Mouse (Mus musculus) heart, postnatal 14 days (tissue): ENCODE measurements around the gene Thtpa. TPM values are rescaled to one million over a fixed set of nuclear protein-coding genes. Genes with fewer than 3 reads are reported as not detected.

Experiments
- DNase-seq, 2 experiments: peaks; one replicate each; pipeline ENCODE4 v3.0.0; 2021 to 2022
- intact Hi-C: fragments of 180-260 bp; cut with DNase I; formaldehyde crosslinking; loops from one replicate; pipeline ENCODE4 v1.15.1; 2025
- long read RNA-seq, 2 experiments: library from polyadenylated mRNA; stranded (forward); transcript quantifications; one replicate each; pipeline ENCODE4 v2.0.0; 2021
- total RNA-seq, 2 experiments: library from RNA; stranded (reverse); gene quantifications; 2 replicates each; pipeline ENCODE4 v1.2.3; 2021

Thtpa gene
- 10 to 100 TPM in 1 of 2 experiments, 1 to 10 TPM in 1; 9.6 to 11.4 TPM for total RNA-seq
- long read RNA-seq, experiment 1, transcript Thtpa-201 (2 exons, 2,830 nt) = major isoform, 29 of 29 reads
- long read RNA-seq, experiment 1, partial matches to known transcripts = 0 of 29 reads
- long read RNA-seq, experiment 1, other reads (novel, unspliced or antisense) = 0 of 29 reads
- long read RNA-seq, experiment 2, transcript Thtpa-201 (2 exons, 2,830 nt) = major isoform, 19 of 19 reads
- long read RNA-seq, experiment 2, partial matches to known transcripts = 0 of 19 reads
- long read RNA-seq, experiment 2, other reads (novel, unspliced or antisense) = 0 of 19 reads

DNA sequence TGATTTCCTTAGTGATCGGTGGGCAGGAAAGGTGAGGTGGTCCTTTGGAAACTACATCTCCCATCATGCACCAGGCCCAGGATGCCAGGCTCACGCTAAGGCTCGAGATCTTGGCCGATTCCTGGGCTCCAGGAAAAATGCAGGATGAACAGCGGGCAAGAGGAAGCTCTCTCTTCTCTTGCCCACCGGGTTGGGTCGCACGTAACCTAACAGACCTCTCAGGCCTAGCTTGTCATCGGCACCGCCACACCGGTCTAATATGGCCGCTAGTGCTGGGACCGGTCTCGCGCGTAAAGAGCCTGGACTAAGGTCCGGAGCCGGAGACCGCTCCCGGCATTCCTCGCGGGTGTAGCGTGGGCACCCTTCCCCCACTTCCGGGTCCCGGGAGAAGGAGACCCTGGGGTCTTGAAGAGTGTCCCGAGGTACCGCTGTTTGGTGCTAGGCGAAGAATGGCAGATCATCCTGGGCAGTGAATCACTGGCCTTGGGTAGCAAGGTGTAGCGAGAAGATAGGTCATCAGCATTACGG is at the start of gene Thtpa:
Gene Thtpa, plus strand, starts transcription at position 81 of the 528 bp plus-strand sequence.
- intact Hi-C loops = loop anchor here (5.0 to 10.0 kb wide), 3 partner anchors 230 to 842 kb away; partner anchors contain the start of genes Abhd4 and Dad1
- peak; percentile 70 to 83 for DNase-seq

DNA sequence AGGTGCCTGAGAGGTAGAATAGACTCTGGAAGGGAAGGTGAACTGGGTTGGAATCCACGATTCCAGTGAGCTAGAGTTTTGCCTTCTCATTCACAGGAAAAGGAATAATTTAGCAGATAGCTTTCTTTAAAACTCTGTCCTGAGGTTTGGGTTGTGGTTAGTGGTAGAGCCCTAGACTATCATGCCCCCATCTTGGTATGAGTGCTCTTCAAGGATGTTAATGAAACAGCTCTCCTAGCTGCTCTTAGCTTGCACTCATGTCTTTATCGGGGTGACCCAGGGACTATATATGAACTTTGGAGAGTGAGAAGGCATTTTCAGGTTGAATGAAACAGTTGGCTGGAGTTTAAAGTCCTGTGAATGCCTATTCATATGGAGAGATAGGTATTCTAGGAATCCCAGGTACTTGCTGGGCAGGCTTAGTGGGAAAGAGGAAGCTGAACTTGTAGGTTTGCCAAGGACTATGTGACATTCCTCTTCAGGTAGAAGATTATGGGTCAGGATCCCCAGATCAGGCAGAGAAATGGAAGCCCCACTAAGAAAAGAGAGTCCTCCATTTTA is 46.5 kb upstream of the Thtpa start:
- no peak for DNase-seq
- intact Hi-C loops = no loop called here

DNA sequence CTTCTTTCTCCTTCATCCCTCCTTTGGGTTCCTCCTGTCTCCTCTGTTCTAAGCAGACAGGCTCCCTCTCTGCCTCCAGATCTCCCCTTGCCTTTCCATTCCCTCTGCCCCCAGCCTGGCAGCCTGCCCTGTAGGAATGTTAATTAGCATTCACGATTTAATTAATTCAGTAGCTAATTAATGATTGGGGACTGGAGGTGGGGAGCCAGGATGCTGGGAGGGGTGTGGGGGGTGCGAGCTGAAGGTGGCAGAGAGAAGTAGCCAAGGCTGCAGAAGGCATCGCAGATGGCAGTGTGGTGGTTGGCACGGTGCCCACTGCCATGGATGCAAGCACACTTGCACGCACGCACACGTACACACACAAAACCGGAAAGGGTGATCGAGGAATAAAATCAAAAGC is 42.1 kb upstream of the Thtpa start:
- intact Hi-C loops = no loop called here
- no peak for DNase-seq

DNA sequence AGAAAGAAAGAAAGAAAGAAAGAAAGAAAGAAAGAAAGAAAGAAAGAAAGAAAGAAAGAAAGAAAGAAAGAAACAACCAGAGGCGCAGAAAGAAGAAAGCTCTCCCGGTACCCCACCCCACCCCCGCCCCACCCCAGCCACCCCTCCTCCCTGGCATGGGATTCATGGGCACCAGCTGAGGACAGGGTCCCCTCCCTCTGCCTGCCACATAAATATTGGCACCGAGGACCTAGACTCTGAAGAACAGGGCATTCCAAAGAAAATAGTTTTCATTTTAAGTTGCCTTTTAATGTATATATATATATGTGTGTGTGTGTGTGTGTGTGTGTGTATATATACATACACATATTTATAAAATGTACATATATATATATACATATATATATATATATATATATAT is 41.5 kb upstream of the Thtpa start:
- intact Hi-C loops = no loop called here
- DNase-seq = no peak

DNA sequence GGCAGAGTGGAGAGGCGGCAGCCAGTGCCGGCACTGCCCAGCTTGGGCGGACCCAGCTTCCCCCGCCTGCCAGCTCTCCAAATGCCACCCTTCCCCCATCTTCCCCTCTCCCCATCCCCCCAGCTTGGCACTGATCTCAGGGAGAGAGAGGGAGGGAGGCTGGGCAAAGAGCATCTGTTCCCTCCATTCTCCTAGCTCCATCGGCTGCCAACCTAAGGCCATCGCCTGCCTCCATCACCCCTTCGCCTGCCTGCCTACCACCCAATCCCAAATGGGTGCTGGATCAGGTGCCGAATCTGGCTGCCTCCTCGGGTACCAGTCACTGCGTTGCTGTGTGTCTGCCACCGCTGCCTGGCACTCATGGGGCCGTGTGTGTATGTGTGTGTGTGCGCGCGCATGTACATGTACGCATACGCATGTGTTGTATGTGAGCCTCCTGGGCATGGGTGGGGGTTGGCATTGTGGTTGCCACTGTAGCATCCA is 40.8 kb upstream of the Thtpa start:
- no peak for DNase-seq
- intact Hi-C loops = no loop called here

DNA sequence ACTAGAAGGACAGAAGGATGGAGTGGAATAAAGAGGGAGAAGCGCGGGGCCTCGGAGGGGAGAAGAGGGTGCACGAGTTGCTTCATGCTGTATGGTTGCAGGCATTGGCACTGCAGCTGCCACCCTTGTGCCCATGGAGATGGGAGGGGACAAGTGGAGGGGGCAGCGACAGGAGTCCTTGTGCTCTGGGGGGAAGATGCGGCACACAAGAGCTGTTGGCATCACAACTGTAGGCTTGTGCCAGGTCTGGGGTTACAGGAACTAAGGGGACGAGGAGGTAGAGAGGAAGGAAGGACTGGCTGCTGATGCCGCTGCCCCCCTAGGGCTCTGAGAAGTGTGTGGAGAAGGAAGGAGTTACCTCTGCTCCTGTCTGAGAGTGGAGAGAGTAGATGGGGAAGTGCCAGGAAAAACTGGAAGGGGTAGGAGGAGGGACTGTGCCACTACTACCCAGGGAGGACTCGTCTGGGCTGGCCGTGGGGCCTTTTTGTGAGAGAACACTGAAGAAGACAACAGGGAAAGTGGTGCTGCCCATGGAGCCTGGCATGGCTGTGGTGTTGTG is 40.3 kb upstream of the Thtpa start:
- intact Hi-C loops = no loop called here
- DNase-seq = no peak

DNA sequence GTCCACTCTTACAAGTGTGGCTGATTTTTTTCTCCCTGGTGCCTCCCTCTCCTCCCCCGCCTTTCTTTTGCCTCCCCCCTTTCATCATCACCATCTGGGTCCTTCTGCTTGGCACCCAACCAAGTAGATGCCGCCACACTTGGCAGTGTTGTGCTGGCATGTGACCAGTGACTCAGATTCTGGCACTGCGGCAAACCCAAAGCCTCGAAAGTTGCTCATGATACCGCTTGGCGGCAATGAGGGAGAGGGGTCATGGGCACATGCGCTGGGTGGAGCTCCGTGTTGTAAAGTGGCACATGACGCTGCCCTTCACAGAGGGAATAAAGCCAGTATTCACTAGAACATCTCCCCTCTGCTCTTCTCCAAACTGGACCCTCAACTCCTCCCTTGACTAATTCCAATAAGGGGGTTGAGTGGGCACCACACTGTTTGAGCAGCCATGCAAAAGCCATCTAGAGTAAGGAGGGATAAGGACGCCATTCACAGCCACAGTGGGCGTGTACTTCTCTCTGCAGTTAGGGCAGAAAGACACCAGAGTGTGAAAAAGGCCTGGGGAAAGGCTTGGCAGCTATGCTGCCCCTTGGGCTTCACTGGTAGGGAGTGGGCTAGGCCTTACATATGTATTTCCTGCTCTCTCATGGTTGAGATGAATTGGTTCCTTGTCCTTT is 39.3 kb upstream of the Thtpa start:
- peak in 1 of 2 experiments; percentile 53 for DNase-seq
- intact Hi-C loops = no loop called here

DNA sequence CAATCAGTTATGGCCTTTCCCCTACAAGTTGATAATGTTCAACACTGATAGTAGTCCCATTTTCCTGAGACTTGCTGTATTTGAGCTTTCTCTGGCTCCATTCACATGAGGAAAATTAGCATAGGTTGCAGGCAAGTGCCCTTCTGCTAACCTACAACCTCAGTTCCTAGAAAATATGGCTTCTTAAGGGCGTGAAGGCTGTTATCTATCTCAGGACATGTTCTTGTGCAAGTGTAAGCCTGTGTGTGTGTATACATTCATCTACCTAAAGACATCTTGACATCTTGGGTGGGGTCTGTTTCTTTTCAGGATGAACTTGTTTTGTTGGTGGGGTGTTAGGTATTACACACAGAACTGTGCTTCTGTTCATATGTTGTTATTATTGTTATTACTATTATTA is 35.6 kb upstream of the Thtpa start:
- intact Hi-C loops = no loop called here
- no peak for DNase-seq

DNA sequence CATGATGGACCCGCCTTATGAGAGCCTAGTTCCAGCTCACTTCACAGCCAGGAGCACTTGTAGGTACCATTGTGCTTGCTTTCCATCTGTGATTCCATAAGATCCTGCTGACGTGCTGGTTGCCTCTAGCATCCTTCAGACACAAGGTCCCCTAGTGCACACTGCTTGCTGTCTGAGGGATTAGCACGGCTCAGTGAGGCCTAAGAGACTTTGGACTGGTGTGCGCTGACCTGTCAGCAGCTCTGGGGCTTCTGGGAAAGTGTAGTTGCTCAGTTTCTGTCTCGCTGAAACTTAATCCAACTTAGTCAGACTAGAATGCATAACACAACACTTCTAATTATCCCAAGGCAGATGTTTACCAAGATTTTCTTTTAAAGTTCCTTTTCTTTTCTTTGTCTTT is 34.7 kb upstream of the Thtpa start:
- no peak for DNase-seq
- intact Hi-C loops = no loop called here

DNA sequence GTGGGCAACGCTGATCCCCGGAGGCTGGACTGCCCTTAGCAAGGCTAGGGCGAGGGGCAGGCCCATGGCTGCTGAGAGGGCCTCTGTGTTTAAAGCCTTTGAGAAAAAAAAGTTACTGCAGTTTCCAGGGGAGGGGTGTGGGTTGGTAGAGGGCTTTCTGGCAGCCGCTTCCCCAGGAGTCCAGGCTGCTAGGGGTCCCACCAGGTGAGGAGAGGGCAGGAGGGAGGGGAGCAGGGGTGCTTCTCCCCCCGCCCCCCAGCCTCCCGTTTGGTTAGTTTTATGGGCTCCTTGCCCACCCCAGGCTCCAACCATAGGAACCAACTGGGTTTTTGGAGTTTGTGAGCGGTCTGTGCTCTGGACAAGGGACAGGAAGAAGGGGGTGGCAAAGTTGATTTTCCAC is 32.7 kb upstream of the Thtpa start:
- intact Hi-C loops = no loop called here
- no peak for DNase-seq

DNA sequence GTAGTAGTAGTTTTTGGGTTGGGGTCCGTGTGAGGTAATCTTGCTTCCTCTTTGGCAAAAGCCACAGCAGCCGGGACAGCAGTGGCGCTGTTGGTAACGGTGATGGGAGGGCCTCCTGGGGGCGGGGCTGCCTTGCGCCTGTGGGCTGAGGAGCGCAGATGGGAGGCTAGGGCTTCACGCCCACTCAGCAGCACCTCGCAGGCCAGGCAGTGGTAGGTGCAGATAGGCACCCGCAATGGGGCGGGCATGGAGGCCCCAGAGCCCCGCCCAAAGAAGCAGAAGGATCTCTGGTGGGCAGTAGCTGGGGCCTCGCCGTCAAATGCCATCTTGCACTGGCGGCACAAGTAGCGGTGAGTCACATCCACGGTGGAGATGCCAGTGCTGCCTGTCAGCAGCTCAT is 32.0 kb upstream of the Thtpa start:
- no peak for DNase-seq
- intact Hi-C loops = no loop called here

DNA sequence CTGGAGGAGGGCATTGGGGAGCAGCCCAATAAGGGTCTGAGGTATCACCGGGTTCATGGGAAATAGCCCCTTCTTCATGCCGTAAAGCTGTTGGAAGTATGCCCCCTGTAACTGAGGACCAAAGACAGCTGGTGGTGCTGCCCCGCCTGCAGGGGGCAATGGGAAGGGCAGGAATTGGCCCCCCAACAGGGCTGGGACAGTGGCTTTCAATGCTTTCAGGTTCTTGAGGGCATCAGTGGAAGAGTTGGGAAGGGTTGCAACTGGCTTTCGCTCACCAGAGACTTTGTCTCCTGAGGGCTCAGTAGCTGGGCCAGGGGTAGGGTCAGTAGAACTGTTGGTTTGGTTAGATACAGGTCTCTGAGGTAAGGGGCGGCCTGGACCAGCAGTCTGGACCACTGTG is 31.5 kb upstream of the Thtpa start:
- DNase-seq = no peak
- intact Hi-C loops = no loop called here

DNA sequence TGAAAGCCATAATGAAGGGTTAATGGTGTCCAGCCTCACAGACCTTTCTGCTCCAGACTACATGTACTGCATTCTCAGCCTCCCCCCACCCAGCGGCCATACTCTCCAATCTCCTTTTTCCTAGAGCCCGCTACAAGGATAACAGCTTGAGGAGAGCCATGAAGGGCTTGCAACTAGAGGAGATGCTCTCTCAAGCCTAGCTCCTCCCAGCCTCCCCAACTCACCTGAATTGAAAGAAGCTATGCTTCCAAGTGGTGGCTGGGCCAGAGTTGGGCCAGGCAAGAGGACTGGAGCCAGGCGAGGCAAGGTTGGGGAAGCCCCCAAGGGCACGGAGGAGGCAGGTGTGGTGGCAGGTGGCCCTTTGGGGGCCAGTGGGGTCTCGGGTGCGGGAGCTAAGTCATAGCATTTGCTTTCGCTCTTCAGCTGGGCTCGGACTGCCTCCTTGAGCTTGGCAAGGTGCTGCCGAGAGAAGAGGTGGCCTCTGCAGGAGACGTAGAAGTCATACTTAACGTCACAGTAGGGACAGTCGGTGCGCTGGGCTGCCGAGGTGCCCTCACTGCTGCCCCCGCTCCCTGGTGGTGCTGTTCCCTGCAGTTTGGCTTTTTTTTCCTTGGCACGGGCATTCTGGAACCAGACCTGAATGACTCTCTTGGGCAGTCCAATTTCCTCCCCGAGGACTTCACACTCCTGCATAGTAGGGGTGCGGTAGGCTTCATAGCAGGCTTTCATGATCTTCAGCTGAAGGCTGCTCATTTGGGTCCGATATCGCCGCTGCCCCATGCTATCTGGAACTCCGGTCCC is 30.8 kb upstream of the Thtpa start:
- DNase-seq = no peak
- intact Hi-C loops = no loop called here

DNA sequence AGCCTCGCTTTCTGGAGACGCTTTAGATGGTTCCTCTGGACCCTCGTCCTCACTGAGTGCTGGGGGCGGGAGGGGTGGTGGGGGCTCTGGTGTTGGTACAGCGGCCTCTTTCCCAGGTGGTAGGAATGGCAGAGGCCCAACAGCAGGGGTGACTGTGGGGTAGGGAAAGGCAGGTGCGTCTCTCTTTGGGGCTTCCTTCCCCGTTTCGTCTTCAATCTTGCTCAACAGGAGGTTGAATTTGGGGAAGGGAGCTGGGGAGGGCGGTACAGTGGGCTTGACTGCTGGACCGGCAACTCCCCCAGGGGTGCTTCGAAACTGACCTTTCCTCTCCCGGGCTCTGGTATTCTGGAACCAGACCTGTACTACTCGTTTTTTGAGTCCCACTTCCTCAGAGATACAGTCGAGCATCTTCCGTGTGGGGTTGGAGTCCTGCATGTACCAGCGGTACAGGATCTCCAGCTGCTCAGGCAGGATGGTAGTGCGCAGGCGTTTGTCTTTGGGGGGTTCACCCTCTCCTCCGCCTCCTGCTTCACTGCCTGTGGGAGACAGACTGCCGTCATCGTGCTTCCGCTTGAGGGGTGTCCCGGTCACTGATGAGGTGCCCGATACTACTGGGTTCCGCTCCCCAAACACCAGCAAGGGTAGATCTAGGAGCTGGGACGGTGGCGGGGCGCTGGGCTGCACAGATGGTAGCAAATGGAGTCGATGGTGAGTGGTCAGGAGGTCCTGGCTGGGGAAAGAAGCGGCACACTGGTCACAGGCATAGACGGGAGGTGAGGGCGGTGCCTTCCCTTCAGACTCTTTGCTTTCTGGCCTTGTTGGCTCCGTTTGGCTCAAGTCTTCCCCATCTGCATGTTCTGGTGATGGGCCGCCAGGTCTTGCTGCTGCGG is 29.9 kb upstream of the Thtpa start:
- DNase-seq = no peak

DNA sequence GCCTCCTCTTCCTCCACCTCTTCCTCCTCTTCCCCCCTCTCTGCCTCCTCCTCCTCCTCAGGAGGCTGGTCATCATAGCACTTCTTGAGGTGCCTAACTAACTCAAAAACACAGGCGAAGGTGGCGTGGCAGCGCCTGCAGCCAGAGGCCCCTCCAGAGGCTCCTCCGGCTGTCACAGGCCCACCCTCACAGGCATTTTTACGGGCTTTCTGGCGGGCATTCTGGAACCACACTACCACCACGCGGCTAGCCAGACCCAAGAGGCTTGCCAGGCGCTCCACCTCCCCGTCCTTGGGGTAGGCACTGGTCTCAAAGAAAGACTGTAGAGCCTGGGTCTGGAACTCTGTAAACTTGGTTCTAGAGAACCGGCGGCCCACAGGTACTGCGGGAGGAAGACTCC is 29.2 kb upstream of the Thtpa start:
- DNase-seq = no peak
- intact Hi-C loops = no loop called here

More for the DNA sequence above, 29.9 kb upstream of the Thtpa start:
- intact Hi-C loops = no loop called here

DNA sequence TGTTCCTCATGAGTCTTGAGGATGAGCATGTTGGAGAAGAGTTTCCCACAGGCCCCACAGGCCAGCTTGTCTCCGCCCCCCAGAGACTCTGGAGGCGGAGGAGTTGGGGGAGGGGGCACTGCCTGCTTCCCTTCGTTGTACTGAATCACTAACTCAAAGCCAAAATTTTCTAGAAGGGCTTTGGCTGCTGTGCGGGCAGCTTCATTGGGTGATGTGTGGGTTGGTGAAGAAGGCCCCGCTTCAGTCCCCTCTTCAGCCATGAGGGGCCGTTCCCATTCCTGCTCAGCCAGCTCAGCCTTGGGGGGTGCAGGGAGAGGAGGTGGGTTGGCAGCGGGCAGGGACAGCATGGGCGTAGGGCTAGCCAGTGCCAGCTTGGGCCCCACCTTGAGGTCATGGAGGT is 28.5 kb upstream of the Thtpa start:
- DNase-seq = no peak
- intact Hi-C loops = no loop called here

DNA sequence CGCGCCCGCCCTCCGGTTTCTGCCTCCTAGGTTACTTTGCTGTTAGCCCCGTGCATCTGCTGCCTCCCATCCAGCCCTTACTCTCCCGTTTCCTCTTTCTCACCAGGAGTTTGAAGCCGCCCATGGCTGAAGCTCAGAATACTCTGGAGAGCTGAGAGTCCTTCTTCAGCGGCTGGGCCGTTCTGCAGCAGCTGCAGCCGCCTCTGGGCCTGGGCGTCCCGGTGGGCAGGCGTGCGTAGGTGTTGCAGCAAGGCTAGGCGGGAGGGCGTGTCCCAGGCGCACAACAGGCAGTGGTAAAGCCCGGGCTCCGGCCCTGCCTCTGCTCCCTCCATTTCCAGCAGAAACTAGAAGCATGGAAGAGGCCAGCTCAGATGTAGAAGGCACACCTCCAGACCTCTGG is 22.8 kb upstream of the Thtpa start:
- no peak for DNase-seq
- intact Hi-C loops = no loop called here

DNA sequence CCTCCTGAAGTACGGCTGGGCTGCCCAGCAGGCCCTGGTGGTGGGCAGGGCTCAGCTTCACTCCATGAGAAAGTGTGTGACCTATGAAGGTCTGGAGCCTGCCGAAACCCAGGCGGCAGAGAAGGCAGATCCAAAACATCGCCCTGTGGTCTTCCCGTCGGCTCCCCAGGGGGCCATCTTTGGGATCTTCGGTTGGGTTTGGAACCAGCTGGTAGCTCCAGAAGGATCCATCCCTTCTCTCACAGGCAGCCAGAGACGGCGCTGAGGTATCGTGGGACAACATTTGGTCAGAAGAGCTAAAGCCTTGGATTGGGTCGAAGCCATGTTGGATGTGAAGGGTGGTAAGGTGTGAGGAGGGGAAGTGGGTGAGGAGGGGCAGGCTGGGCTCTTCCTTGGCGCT is 20.2 kb upstream of the Thtpa start:
- DNase-seq = no peak
- intact Hi-C loops = no loop called here

DNA sequence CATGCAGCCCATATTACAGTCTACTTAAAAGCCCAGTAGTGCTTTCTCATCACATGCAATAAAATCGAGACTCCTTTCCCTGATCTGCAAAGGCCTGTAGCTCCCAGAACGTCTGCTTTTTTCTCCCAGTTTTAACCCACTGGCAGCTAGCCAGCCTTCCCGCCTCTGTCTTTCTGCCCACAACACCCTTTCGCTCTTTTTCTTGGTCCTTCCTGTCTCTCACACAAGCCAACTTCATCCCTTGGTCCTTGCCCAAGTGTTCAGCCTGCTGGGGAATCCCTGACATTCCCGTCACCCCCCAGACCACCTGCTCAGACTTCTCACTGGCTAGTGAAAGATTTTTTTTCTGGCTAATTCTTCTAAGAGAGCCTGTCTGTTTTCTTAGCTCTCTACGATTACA is 18.4 kb upstream of the Thtpa start:
- peak in 1 of 2 experiments; percentile 53 for DNase-seq
- intact Hi-C loops = no loop called here
